Mouse (Mus musculus) heart, embryonic 14.5 days (tissue): Measurements from ENCODE around the gene Rac1. TPM values are rescaled to one million over a fixed set of nuclear protein-coding genes. Genes with fewer than 3 reads are reported as not detected.
A peak's percentile ranks its signal among the peaks of the same experiment; 100 is the strongest.

ENCODE experiments used
- ATAC-seq: fragments of 200-750 bp; cut with Nextera tagmentation; 2 replicates; pipeline ENCODE4 v1.8.0; 2017; ENCODE audit warnings: low read depth, moderate TSS enrichment; ENCODE audit not compliant: insufficient number of reproducible peaks, insufficient read depth, low FRiP score
- H3K27ac ChIP-seq, 2 experiments: fragments of 200-500 bp in 1 of 2; fragments of 300-500 bp in 1 of 2; sonication (generic) in 1 of 2; replicated peaks in 1 of 2; 2 replicates each; pipeline ENCODE4 v1.5.1; 2012 to 2014; ENCODE audit warnings: low read depth in 2 of 2, low read length in 2 of 2, control low read depth in 1 of 2, mild to moderate bottlenecking in 1 of 2, mixed read lengths in 1 of 2; ENCODE audit not compliant: control insufficient read depth in 1 of 2, insufficient read depth in 1 of 2
- H3K27me3 ChIP-seq: fragments of 300-500 bp; sonication (generic); 2 replicates; pipeline ENCODE4 v1.6.1; 2014; ENCODE audit warnings: mild to moderate bottlenecking, low read length, control low read depth; ENCODE audit not compliant: control insufficient read depth, insufficient read depth
- H3K36me3 ChIP-seq: fragments of 300-500 bp; sonication (generic); 2 replicates; pipeline ENCODE4 v1.6.1; 2014; ENCODE audit warnings: mild to moderate bottlenecking, control low read depth, low read length, mixed read lengths; ENCODE audit not compliant: control insufficient read depth, insufficient read depth
- H3K4me1 ChIP-seq, 2 experiments: fragments of 200-500 bp in 1 of 2; fragments of 300-500 bp in 1 of 2; sonication (generic) in 1 of 2; 2 replicates each; pipeline ENCODE4 v1.6.1; 2012 to 2014; ENCODE audit warnings: low read length in 2 of 2, control low read depth in 1 of 2, mixed read lengths in 1 of 2; ENCODE audit not compliant: control insufficient read depth in 2 of 2, insufficient read depth in 2 of 2
- H3K4me2 ChIP-seq: fragments of 300-500 bp; sonication (generic); 2 replicates; pipeline ENCODE4 v1.6.1; 2014; ENCODE audit warnings: mild to moderate bottlenecking, low read length
- H3K4me3 ChIP-seq, 2 experiments: fragments of 200-500 bp in 1 of 2; fragments of 300-500 bp in 1 of 2; sonication (generic) in 1 of 2; 2 replicates each; pipeline ENCODE4 v1.5.1; 2012 to 2014; ENCODE audit warnings: low read length in 2 of 2, mild to moderate bottlenecking in 2 of 2, control low read depth in 1 of 2, low read depth in 1 of 2, moderate library complexity in 1 of 2; ENCODE audit not compliant: control insufficient read depth in 1 of 2, insufficient read depth in 1 of 2
- H3K9ac ChIP-seq: fragments of 300-500 bp; sonication (generic); 2 replicates; pipeline ENCODE4 v1.6.1; 2014; ENCODE audit warnings: mild to moderate bottlenecking, low read length
- H3K9me3 ChIP-seq: fragments of 300-500 bp; sonication (generic); 2 replicates; pipeline ENCODE4 v1.6.1; 2016; ENCODE audit warnings: low read length, control low read depth; ENCODE audit not compliant: control insufficient read depth
- WGBS: fragments of 180-500 bp; shearing (Covaris S2); extraction: QIAGEN DNeasy Blood & Tissue Kit; methylation state at CpG from one replicate; pipeline ENCODE4 v1.1.7; 2014; 5-methylcytosine and 5-hydroxymethylcytosine counted together
- polyA plus RNA-seq: library from polyadenylated mRNA; unstranded; fragments of >200 nt; fragmentation: Nextera tagmentation; extraction: Ambion mirVana; gene quantifications from 2 replicates; pipeline ENCODE4 v1.2.1, GENCODE M21; 2014

The Rac1 gene
- polyA plus RNA-seq, 1 experiment from 2014 or later = 407 TPM

DNA sequence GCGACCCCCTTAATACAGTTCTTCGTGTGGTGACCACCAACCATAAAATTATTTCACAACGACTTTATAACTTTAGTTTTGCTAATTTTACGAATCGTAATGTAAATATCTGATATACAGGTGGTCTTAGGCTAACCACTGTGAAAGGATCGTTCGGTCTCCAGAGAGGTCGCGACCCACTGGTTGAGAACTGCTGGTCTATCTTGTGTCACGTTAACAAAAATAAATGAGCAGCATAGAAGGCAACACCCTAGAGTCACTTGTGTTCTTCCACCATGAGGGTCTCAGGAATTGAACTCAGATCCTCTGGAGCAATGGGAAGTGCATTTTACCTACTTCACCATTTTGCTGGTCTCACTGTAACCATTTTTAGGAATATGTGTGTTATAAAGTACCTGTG lies 20.0 kb upstream of the Rac1 start:
- no peak overlapping the region for H3K4me3 ChIP-seq
- 51% methylated on average over 10 of the region's 10 CpGs for WGBS
- no peaks in the 10 kb centered on the region for H3K9me3 ChIP-seq
- H3K36me3 ChIP-seq = peaks cover 12% of the 10 kb centered on the region; the same call in 1 of the 2 replicates
- no peaks in the 10 kb centered on the region for H3K27me3 ChIP-seq
- no peak for ATAC-seq
- peaks cover 2 to 20% of the 10 kb centered on the region in 2 experiments; a peak in 3 of 4 replicates for H3K4me1 ChIP-seq
- peak overlapping the region; percentile 97 for H3K4me2 ChIP-seq
- no peak overlapping the region for H3K9ac ChIP-seq
- H3K27ac ChIP-seq = peak overlapping the region in 1 of 2 experiments; percentile 66; a peak in 1 of 4 replicates

DNA sequence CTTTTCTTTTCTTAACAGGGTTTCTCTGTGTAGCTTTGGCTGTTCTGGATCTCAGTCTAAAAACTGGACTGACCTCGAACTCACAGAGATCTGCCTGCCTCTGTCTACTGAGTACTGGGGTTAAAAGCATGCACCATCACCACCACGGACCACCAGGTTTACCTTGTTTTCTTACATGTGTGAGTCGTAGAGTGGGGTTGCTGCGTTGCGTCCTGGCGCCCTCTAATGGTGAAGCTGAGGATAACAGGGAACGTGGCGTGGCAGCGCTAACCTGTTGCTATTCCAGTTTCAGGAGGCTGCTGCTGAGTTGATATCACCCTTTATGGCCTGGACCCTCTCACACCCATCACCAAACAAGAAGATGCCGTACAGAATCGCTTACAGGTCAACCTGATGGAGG lies 19.5 kb upstream of the Rac1 start:
- no peak for ATAC-seq
- Histone ChIP-seq H3K27ac (no peak overlapping the region), H3K9ac (no peak overlapping the region), H3K4me2 (peak overlapping the region; percentile 97; the same call in 1 of the 2 replicates), H3K4me1 (peaks cover 2 to 20% of the 10 kb centered on the region in 2 experiments; a peak in 3 of 4 replicates), H3K27me3 (no peaks in the 10 kb centered on the region), H3K4me3 (no peak overlapping the region), H3K36me3 (peaks cover 12% of the 10 kb centered on the region; the same call in 1 of the 2 replicates), H3K9me3 (no peaks in the 10 kb centered on the region)
- 8% methylated on average over 11 of the region's 11 CpGs for WGBS

DNA sequence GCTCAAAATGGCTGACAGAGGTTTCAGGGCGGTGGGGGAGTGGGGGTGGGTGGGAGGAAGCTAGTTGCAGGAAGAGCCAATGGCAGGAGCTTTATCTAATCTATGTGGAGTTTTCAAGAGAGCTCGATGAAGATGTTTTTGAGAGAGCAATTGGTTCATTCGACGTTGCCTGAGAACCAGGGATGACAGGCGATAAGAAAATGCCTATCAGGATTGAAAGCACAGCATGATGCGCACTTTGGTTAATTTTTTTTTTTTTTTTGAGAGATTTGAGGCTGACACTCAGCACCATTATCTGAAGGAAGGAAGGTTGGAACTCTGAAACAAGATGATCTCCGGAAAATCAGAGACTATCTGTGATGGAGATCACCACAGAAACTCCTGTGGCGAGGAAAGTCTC lies 11.3 kb upstream of the Rac1 start:
- 58% methylated on average over 8 of the region's 8 CpGs for WGBS
- Histone ChIP-seq H3K27me3 (no peaks in the 10 kb centered on the region), H3K4me1 (no peaks in the 10 kb centered on the region), H3K4me3 (no peak overlapping the region), H3K4me2 (no peak overlapping the region), H3K9me3 (no peaks in the 10 kb centered on the region), H3K9ac (no peak overlapping the region), H3K27ac (no peak overlapping the region), H3K36me3 (no peaks in the 10 kb centered on the region)
- no peak for ATAC-seq

DNA sequence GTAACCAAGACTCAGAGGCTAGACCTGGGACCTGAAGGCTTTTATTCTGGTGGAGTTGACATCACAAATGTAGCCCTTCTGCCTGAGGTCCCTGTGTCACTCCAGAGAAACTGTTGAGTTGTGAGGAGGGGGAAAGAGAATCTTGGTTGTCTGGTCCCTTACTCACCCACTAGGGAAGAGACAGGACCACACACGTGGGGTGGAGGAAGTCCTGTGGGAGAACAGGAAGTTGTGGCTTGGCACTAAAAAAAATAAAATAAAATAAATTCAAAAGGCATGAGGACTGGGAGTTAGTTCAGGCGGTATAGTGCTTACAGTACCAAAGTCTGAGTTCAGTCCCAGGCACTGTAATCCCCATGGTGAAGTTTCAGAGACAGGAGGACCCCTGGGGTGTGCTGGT lies 9.2 kb upstream of the Rac1 start:
- Histone ChIP-seq H3K4me1 (no peaks in the 10 kb centered on the region), H3K9ac (no peak overlapping the region), H3K27ac (no peak overlapping the region), H3K36me3 (no peaks in the 10 kb centered on the region), H3K4me2 (no peak overlapping the region), H3K4me3 (no peak overlapping the region), H3K27me3 (no peaks in the 10 kb centered on the region), H3K9me3 (no peaks in the 10 kb centered on the region)
- 35% methylated on average over 2 of the region's 2 CpGs for WGBS
- no peak for ATAC-seq

DNA sequence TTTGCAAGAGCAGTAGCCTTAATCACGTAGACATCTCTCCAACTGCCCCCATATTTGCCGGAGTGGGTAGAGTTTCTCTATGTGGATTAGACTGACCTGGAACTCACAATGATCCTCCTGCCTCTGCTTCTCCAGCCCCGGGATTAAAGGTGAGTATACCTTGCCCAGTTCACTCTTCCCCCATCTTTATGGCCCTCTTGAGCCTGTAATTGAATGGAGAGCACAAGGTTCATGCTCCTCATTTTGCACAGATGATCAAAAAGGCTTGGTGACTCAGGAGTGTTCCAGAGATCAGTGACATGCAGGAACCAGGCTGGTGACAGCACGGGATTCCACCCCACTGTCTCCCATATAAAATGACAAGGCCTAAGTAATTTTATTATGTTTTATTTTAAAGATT lies 7.1 kb upstream of the Rac1 start:
- no peaks in the 10 kb centered on the region for H3K4me1 ChIP-seq
- H3K9ac ChIP-seq = no peak overlapping the region
- H3K36me3 ChIP-seq = no peaks in the 10 kb centered on the region
- no peak overlapping the region for H3K4me3 ChIP-seq
- no peaks in the 10 kb centered on the region for H3K9me3 ChIP-seq
- no peak for ATAC-seq
- no peaks in the 10 kb centered on the region for H3K27me3 ChIP-seq
- no peak overlapping the region for H3K27ac ChIP-seq
- 80% methylated on average over 4 of the region's 4 CpGs for WGBS
- H3K4me2 ChIP-seq = no peak overlapping the region

DNA sequence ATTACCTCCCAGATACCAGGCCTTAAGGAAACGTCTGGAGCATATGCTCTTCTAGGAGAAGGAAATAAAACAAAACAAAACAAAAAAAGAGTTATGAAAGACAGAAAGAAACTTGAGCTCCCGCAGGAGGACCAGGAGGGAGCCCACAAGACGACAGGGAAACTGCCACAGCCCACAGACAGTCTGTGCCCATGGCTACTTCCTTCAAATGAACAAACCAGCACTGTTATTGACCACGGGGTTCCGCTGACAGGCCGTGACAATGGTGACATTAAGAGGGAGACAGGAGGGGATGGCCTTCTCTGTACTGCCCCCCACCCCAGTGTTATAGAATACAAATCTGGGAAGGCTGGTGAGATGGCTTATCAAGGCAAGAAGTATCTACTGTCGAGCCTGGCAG lies 2.9 kb upstream of the Rac1 start:
- no peak overlapping the region for H3K4me3 ChIP-seq
- no peak overlapping the region for H3K4me2 ChIP-seq
- no peak overlapping the region for H3K9ac ChIP-seq
- no peaks in the 10 kb centered on the region for H3K27me3 ChIP-seq
- no peaks in the 10 kb centered on the region for H3K9me3 ChIP-seq
- H3K4me1 ChIP-seq = peaks cover 3 to 10% of the 10 kb centered on the region in 2 experiments
- no peaks in the 10 kb centered on the region for H3K36me3 ChIP-seq
- H3K27ac ChIP-seq = no peak overlapping the region
- whole genome bisulfite sequencing = 60% methylated on average over 7 of the region's 7 CpGs
- no peak for ATAC-seq

DNA sequence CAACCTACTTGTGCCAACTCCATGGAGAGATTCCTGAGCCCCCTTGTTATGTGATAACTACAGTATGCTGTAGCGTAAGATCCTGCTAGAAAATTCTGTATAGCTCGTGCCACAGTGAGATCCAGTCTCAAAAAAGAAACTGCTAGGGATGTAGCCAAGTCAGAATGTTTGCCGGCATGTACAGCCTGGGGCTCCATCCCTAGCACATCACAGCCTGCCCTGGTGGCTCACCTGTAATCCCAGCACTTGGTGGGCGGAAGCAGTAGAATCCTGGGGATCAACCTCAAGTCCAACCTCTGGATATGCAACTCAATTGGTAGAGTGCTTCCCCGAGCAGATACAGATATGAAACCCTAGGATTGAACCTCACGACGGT lies 460 bp upstream of the Rac1 start:
- Histone ChIP-seq H3K4me3 (peak overlapping the region; percentile 73 to 87), H3K27ac (peak overlapping the region; percentile 94 to 100), H3K4me2 (peak overlapping the region; percentile 88), H3K27me3 (no peaks in the 10 kb centered on the region), H3K36me3 (no peaks in the 10 kb centered on the region), H3K9ac (peak overlapping the region; percentile 100), H3K4me1 (peaks cover 12 to 29% of the 10 kb centered on the region in 2 experiments), H3K9me3 (no peaks in the 10 kb centered on the region)
- ATAC-seq = 0 out of 2 replicates have a peak, but pooled peaks have one; percentile 9
- WGBS = 12% methylated on average over 7 of the region's 7 CpGs

DNA sequence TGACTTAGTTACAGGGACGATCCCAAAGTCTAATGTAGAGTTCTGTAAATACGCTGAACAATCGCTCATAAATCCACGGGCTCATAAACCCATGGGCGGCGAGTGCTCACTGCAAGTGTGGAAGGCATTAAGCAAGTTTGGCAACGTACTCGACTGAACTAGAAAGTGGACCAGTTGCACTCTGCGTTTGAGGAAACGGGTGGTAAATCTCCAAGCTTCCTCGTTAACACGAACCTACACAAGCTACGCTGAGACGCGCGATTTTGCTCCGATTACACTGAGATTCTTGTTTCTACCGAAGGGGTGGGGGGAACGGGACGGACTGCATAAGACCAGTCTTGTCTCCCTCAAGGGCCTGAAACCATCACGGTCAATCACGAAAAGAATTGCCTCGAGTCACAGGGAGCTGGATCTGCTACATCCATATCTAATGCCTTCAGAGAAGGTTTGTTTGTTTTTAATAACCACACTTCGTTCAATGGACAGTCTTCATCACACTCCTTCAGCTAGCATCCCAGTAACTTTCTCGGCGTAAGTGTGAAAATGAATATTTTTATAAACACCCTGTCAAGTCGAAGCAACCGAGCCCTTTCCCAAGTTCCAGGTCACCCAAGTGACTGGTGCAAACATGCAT lies 1.0 kb downstream of the Rac1 start:
- no peak for ATAC-seq
- Histone ChIP-seq H3K4me1 (peaks cover 12 to 33% of the 10 kb centered on the region in 2 experiments), H3K27ac (peak overlapping the region; percentile 95 to 100), H3K27me3 (no peaks in the 10 kb centered on the region), H3K9ac (peak overlapping the region; percentile 100), H3K36me3 (0 out of 2 replicates have a peak, but pooled peaks cover 3% of the 10 kb centered on the region), H3K4me2 (peak overlapping the region; percentile 88), H3K9me3 (no peaks in the 10 kb centered on the region), H3K4me3 (peak overlapping the region; percentile 73 to 87)
- 4% methylated on average over 28 of the region's 28 CpGs for WGBS
